Mouse (Mus musculus) embryonic facial prominence, embryonic 10.5 days (tissue): ENCODE measurements around the gene Sall1. TPM values are rescaled to one million over a fixed set of nuclear protein-coding genes. Genes with fewer than 3 reads are reported as not detected.

Experiments used
- DNase-seq: peaks from one replicate; pipeline ENCODE4 v3.0.0-alpha.2; 2017; ENCODE audit warnings: low spot score
- H3K27ac ChIP-seq: fragments of 300-500 bp; sonication (generic); replicated peaks from 2 replicates; pipeline ENCODE4 v1.5.1; 2016; ENCODE audit warnings: mild to moderate bottlenecking
- H3K27me3 ChIP-seq: fragments of 300-500 bp; sonication (generic); replicated peaks from 2 replicates; pipeline ENCODE4 v1.6.1; 2016; ENCODE audit warnings: low read depth, mild to moderate bottlenecking; ENCODE audit not compliant: poor library complexity, severe bottlenecking
- H3K36me3 ChIP-seq: fragments of 300-500 bp; sonication (generic); replicated peaks from 2 replicates; pipeline ENCODE4 v1.6.1; 2016; ENCODE audit warnings: mild to moderate bottlenecking, moderate library complexity
- H3K4me1 ChIP-seq: fragments of 300-500 bp; sonication (generic); 2 replicates; pipeline ENCODE4 v1.6.1; 2016
- H3K4me3 ChIP-seq: fragments of 300-500 bp; sonication (generic); 2 replicates; pipeline ENCODE4 v1.5.1; 2016; ENCODE audit warnings: mild to moderate bottlenecking, moderate library complexity
- H3K9me3 ChIP-seq: fragments of 300-500 bp; sonication (generic); 2 replicates; pipeline ENCODE4 v1.6.1; 2016; ENCODE audit warnings: mild to moderate bottlenecking
- WGBS: fragments of 180-500 bp; shearing (Covaris S2); methylation state at CpG from one replicate; pipeline ENCODE4 v1.1.7; 2016; 5-methylcytosine and 5-hydroxymethylcytosine counted together
- polyA plus RNA-seq: library from polyadenylated mRNA; unstranded; fragments of >200 nt; fragmentation: Nextera tagmentation; extraction: Ambion mirVana; gene quantifications from 2 replicates; pipeline ENCODE4 v1.2.1, GENCODE M21; 2016

Sall1 gene
- polyA plus RNA-seq, 1 experiment from 2014 or later: 4.7 TPM

DNA sequence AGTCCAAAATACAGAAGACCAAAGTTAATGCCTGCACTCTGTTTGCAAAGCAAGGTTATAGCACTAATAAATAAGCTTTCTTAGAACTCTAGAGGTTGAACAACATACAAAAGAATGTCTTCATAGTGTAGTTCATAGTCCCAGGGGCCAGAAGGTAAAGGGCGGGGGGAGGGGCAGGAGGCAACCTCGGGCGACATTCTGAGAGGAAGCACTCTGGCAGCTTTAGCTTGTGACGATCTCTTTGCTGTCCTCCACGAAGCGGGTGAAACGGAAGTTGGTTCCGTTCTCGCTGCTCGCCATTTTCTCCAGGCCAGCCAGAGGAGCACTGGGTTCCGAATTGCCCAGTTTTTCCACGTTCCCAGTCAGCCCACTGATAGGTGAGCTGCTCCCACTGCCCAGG lies 15.8 kb downstream of the Sall1 start:
- Histone ChIP-seq H3K4me3 (no peak overlapping the region), H3K27ac (no peak overlapping the region), H3K36me3 (peaks cover 53% of the 10 kb centered on the region), H3K9me3 (no peaks in the 10 kb centered on the region), H3K27me3 (peaks cover 48% of the 10 kb centered on the region), H3K4me1 (peaks cover 33% of the 10 kb centered on the region)
- no peak for DNase-seq
- WGBS: 56% methylated on average over 12 of the region's 12 CpGs

- Histone ChIP-seq H3K27me3 (peaks cover 52% of the 10 kb centered on the region), H3K4me1 (peaks cover 44% of the 10 kb centered on the region), H3K27ac (peak overlapping the region; percentile 76; the same call in 1 of the 2 replicates), H3K9me3 (no peaks in the 10 kb centered on the region), H3K4me3 (peak overlapping the region; percentile 61), H3K36me3 (peaks cover 33% of the 10 kb centered on the region)
- WGBS: 5% methylated on average over 13 of the region's 13 CpGs
- peak; percentile 43 for DNase-seq
These were observed 17.8 kb downstream of the Sall1 start for GRCm38 (mm10) chr8:89026139-89026520.

- Histone ChIP-seq H3K9me3 (no peaks in the 10 kb centered on the region), H3K4me1 (peaks cover 50% of the 10 kb centered on the region), H3K27me3 (peaks cover 52% of the 10 kb centered on the region), H3K36me3 (peaks cover 27% of the 10 kb centered on the region), H3K27ac (peak overlapping the region; percentile 76; the same call in 1 of the 2 replicates), H3K4me3 (peak overlapping the region; percentile 61)
- WGBS: 4% methylated on average over 55 of the region's 55 CpGs
- DNase-seq: peak; percentile 75
These were observed 18.5 kb downstream of the Sall1 start for GRCm38 (mm10) chr8:89025281-89026138.

DNA sequence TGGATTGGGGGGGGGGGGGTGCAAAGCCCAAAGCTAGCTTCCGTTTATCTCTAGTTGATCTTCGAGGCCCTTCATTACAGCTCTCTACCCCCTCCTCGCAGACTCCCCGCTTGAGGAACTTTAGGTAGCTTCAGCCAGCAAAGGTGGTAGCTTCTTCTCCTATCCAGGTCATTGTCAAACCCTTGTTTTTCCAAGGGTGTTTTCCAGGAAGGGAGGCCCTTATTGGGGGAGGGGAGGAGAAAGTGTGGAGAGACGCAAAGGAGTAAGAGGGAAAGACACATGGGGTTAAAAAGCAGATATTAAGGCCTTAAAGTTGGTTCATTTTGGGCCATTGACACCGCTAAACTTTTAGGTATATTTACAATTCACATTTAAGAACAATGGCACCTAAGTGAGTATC lies 19.2 kb downstream of the Sall1 start:
- DNase-seq: no peak
- Histone ChIP-seq H3K27ac (no peak overlapping the region), H3K9me3 (no peaks in the 10 kb centered on the region), H3K27me3 (peaks cover 60% of the 10 kb centered on the region), H3K4me1 (peaks cover 54% of the 10 kb centered on the region), H3K36me3 (peaks cover 20% of the 10 kb centered on the region), H3K4me3 (0 out of 2 replicates have a peak overlapping the region, but pooled peaks have one; percentile 61)
- WGBS: 15% methylated on average over 6 of the region's 6 CpGs

DNA sequence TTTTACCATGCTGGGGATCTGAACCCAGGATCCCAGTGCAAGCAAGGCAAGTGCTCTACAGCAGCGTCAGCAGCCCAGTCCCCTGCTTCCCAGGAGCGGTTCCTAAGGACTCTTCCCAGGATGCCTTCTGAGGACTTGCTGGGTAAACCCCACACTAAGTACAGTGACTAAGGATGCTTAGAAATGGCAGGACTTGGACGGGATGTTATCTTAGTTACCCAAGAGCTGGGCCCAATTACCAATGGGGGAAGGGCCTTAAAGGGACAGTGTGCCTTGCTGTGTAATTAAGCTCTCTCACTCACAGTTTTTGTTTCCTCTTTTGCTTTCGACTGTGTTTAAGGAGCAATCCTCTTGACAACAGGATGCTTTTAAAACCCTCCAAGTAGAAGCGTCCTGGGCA lies 22.8 kb downstream of the Sall1 start:
- 0 out of 2 replicates have a peak overlapping the region, but pooled peaks have one; percentile 60 for H3K27ac ChIP-seq
- no peaks in the 10 kb centered on the region for H3K36me3 ChIP-seq
- DNase-seq: peak; percentile 63
- 4% methylated on average over 5 of the region's 5 CpGs for WGBS
- H3K27me3 ChIP-seq: peaks cover 46% of the 10 kb centered on the region
- H3K4me3 ChIP-seq: peak overlapping the region; percentile 19; the same call in 1 of the 2 replicates
- H3K9me3 ChIP-seq: no peaks in the 10 kb centered on the region
- H3K4me1 ChIP-seq: peaks cover 44% of the 10 kb centered on the region

DNA sequence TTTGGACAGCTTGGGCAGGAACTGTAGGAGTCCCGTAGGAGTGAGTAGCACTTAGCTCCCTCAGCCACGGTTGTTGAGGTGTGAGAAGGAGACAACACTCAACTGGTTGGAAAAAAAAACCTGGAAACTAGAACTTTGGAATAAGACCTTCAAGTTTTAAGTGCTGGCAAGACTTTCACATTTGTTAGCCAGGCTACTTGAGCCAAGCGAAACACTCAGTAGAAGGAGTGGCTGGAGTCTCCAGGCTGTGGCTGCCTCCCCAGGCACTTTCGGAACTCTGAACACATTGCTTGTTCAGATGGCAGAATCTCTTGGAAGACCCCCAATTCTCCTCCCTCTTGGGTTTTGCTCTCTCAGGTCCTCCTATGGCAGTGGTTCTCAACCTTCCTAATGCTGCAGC lies 26.1 kb downstream of the Sall1 start:
- Histone ChIP-seq H3K4me1 (peaks cover 22% of the 10 kb centered on the region), H3K36me3 (no peaks in the 10 kb centered on the region), H3K4me3 (no peak overlapping the region), H3K27ac (no peak overlapping the region), H3K9me3 (no peaks in the 10 kb centered on the region), H3K27me3 (peaks cover 26% of the 10 kb centered on the region; the same call in 1 of the 2 replicates)
- no peak for DNase-seq
- WGBS: 83% methylated on average over 4 of the region's 4 CpGs

DNA sequence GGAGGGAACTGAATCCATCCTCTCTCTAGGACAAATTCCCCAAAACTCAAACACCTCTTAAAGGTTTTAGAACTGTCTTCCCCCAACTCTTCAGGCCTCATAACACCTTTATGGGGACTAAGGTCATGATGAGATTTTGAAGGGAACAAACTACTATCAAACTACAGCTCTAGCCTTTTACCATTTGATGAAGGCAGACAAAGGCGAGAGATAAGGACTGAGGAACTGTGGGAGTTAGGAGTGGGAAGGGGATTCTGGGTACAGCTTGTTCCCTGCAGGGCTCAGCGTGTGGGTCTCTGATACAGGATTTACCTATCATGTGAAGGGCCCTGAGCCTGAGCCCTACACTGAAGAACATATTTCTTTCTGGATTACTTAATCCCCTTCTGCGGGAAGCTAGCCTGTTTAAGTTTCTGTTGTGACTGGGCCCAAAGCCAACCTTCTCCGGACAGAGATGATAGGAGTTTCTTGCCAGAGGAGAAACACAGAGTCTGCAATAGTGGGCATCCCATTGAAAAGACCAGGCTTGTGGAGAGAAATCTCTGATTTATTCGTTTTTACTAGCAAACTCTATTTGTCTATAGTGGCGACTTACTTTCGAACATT lies 27.4 kb downstream of the Sall1 start:
- no peaks in the 10 kb centered on the region for H3K9me3 ChIP-seq
- 93% methylated on average over 7 of the region's 7 CpGs for WGBS
- no peaks in the 10 kb centered on the region for H3K36me3 ChIP-seq
- H3K4me3 ChIP-seq: no peak overlapping the region
- H3K27ac ChIP-seq: no peak overlapping the region
- H3K4me1 ChIP-seq: peaks cover 23% of the 10 kb centered on the region
- DNase-seq: no peak
- peaks cover 23% of the 10 kb centered on the region for H3K27me3 ChIP-seq

- H3K27me3 ChIP-seq: peaks cover 31% of the 10 kb centered on the region
- 76% methylated on average over 6 of the region's 6 CpGs for WGBS
- H3K4me1 ChIP-seq: peaks cover 13% of the 10 kb centered on the region
- no peaks in the 10 kb centered on the region for H3K9me3 ChIP-seq
- no peaks in the 10 kb centered on the region for H3K36me3 ChIP-seq
- DNase-seq: no peak
- H3K4me3 ChIP-seq: no peak overlapping the region
- H3K27ac ChIP-seq: no peak overlapping the region
These were observed 28.4 kb downstream of the Sall1 start for GRCm38 (mm10) chr8:89015539-89015938.

GRCm38 (mm10) chr8:89012853-89013534 lies 31.0 kb downstream of the Sall1 start:
- Histone ChIP-seq H3K4me3 (no peak overlapping the region), H3K27ac (no peak overlapping the region), H3K27me3 (peaks cover 32% of the 10 kb centered on the region), H3K36me3 (no peaks in the 10 kb centered on the region), H3K4me1 (peaks cover 19% of the 10 kb centered on the region), H3K9me3 (no peaks in the 10 kb centered on the region)
- DNase-seq: no peak
- 83% methylated on average over 6 of the region's 6 CpGs for WGBS

- 26% methylated on average over 12 of the region's 12 CpGs for WGBS
- Histone ChIP-seq H3K36me3 (no peaks in the 10 kb centered on the region), H3K9me3 (no peaks in the 10 kb centered on the region), H3K27ac (no peak overlapping the region), H3K27me3 (peaks cover 41% of the 10 kb centered on the region), H3K4me1 (peaks cover 27% of the 10 kb centered on the region), H3K4me3 (no peak overlapping the region)
- DNase-seq: no peak
These were observed 31.8 kb downstream of the Sall1 start for GRCm38 (mm10) chr8:89012024-89012712.

DNA sequence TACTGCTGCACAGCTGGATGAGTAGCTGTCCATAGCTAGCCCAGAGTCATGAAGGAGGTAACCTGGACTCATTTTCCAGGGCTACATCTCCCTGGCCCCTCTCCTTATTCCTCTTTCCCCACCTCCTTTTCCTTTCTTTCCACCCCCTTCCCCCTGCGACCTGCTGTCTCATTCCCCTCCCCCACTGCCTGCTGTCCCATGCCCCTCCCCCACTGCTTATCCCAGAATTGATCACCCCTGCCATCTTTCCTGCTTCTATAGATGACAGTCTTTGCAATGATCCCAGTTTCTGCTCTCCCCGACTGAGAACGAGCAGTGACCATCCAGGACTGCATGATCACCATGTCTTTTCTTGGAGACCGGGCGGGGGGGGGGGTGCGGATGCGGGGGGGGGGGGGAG lies 35.2 kb downstream of the Sall1 start:
- DNase-seq: no peak
- Histone ChIP-seq H3K36me3 (no peaks in the 10 kb centered on the region), H3K27ac (no peak overlapping the region), H3K9me3 (no peaks in the 10 kb centered on the region), H3K4me1 (peaks cover 47% of the 10 kb centered on the region), H3K27me3 (peaks cover 69% of the 10 kb centered on the region), H3K4me3 (no peak overlapping the region)
- 21% methylated on average over 4 of the region's 7 CpGs for WGBS

DNA sequence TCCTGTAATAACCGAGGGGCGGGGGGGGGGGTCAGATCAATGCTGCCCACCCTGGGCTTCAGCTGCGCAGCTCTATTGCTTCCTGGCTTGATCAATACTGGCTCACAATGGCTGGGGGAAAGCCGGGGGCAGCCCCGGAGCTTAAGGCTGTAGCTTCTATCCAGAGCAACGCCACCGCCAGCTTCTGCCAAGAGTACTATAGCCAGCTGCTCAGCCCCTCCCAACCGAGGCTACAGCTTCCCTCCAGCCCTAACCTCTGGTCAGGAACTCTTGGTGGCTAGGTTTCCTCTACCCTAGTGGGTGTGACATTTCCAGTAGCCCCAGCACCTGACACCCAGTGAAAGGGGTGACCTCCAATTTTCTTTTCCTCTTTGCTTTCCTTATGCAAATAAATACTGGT lies 36.8 kb downstream of the Sall1 start:
- Histone ChIP-seq H3K4me3 (peak overlapping the region; percentile 58), H3K27me3 (peaks cover 85% of the 10 kb centered on the region), H3K4me1 (peaks cover 52% of the 10 kb centered on the region), H3K36me3 (no peaks in the 10 kb centered on the region), H3K9me3 (no peaks in the 10 kb centered on the region), H3K27ac (no peak overlapping the region)
- DNase-seq: peak; percentile 50
- under 1% methylated on average over 8 of the region's 8 CpGs for WGBS
